Mouse (Mus musculus): Measurements from ENCODE around the gene Plekhh1. TPM values are rescaled to one million over a fixed set of nuclear protein-coding genes. Genes with fewer than 3 reads are reported as not detected.

The Plekhh1 gene
- polyA plus RNA-seq, 1 experiment from 2014 or later, result 4.8 TPM

Other genes starting within 250 kb of the Plekhh1 start
- 68.3 and 72.9 TPM in 2 replicates for gene Atp6v1d, start 167.5 kb upstream of the Plekhh1 start, polyA plus RNA-seq (2014; fragmentation: Nextera tagmentation; extraction: Ambion mirVana)
- gene Eif2s1, start 167.3 kb upstream of the Plekhh1 start, polyA plus RNA-seq (2014; fragmentation: Nextera tagmentation; extraction: Ambion mirVana), result 190 and 198 TPM in 2 replicates
- 21.0 and 23.7 TPM in 2 replicates for gene Plek2, start 122.2 kb upstream of the Plekhh1 start, polyA plus RNA-seq (2014; fragmentation: Nextera tagmentation; extraction: Ambion mirVana)
- 5.3 and 5.7 TPM in 2 replicates for gene Tmem229b, start 21.5 kb upstream of the Plekhh1 start, polyA plus RNA-seq (2014; fragmentation: Nextera tagmentation; extraction: Ambion mirVana)
- 36.0 and 37.4 TPM in 2 replicates for gene Pigh, start 60.5 kb downstream of the Plekhh1 start, polyA plus RNA-seq (2014; fragmentation: Nextera tagmentation; extraction: Ambion mirVana)
- 0.94 and 1.4 TPM in 2 replicates for gene Arg2, start 101.6 kb downstream of the Plekhh1 start, polyA plus RNA-seq (2014; fragmentation: Nextera tagmentation; extraction: Ambion mirVana)
- 83.6 and 85.1 TPM in 2 replicates for gene Vti1b, start 143.5 kb downstream of the Plekhh1 start, polyA plus RNA-seq (2014; fragmentation: Nextera tagmentation; extraction: Ambion mirVana)
- gene Rdh11, start 163.1 kb downstream of the Plekhh1 start, polyA plus RNA-seq (2014; fragmentation: Nextera tagmentation; extraction: Ambion mirVana), result 29.1 and 30.4 TPM in 2 replicates
- 5.0 and 5.6 TPM in 2 replicates for gene Rdh12, start 179.8 kb downstream of the Plekhh1 start, polyA plus RNA-seq (2014; fragmentation: Nextera tagmentation; extraction: Ambion mirVana)